Mouse (Mus musculus) R1 (cell line): ENCODE data around the gene Ggact.

Experiments used
- DNase-seq: peaks from one replicate; pipeline ENCODE4 v3.0.0-alpha.2; 2018; ENCODE audit warnings: low read depth, low spot score

Ggact gene

DNA sequence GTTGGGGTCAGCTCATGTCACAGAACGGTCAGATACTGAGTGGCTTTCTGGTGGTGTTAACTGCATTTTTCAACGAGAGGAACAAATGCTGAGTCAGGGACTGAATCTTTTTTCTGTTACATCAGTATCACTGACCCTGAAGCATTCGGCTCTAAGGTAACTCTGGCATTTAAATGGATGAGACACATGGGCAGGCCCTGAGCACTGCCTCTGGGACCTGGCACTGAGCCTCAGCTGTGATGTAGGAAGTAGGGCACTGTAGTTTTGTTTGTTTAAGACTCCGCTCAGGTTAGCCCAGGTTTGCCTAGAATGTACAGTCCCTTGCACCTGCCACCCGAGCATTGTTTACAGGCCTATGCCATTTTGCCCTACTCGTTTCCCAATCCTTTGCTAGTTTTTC is 43.7 kb downstream of the Ggact start:
- no peak for DNase-seq

DNA sequence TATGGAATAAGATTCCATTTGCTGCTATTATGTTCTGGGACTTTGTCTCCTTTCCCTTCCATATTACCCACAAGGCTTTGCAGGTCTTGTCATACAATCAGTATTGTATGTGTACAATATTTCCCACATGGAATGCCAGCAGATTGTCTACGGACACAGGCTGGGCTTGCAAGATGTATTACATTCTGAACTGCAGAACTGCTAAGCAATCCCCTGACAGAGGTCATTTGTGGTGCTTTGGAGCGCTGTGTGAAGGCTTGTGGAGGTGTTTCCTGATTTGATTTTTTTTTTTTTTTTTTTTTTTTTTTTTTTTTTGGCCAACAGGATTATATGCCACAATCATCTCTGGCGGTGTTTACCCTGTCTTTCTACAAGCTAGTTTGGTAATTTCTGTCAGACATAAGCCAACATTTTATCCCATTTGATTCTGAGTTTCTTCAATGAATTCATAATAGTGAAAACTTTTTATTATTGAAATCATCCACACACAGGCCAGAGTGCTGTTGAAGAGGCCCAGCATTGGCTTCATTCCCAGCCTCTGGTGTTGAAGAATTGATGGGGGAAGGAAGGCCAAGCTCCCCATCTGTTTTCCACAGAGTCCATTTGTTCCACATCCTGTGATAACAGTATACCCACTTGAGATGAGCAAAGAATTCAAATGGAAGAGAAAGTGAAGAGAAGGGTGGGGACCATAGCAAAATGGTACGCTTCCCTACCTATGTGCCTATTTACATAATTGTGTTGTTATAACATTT is 45.8 kb downstream of the Ggact start:
- no peak for DNase-seq

DNA sequence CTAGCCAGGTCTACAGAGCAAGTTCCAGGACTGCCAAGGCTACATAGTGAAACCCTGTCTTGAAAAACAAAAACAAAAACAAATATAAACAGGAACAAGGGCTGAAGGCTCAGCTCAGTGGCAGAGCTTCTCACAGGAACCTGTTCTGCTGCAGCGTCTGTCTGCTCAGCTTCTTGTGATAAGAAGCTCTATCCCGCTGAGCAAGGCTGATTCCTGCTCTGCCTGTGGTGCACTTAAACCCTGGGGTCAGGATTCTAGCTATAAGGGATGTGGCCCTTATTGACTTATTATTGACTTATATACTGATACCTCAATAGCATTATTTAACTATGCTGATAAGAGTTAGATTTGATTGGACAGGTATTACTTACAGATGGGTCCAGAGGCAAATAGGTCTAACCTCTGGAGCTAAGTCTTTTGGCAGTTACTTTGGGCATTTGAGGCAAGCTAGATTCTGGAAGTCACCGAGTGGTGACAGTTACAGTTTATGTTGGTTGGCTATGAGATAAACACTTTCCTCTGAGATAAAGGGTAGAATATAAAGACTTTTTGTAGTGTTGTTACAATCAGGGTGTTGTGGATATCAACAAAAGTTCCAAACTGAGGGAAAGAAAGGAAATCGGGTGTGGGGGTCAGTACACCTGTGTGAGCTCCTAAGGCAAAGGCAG is 48.0 kb downstream of the Ggact start:
- DNase-seq = no peak

DNA sequence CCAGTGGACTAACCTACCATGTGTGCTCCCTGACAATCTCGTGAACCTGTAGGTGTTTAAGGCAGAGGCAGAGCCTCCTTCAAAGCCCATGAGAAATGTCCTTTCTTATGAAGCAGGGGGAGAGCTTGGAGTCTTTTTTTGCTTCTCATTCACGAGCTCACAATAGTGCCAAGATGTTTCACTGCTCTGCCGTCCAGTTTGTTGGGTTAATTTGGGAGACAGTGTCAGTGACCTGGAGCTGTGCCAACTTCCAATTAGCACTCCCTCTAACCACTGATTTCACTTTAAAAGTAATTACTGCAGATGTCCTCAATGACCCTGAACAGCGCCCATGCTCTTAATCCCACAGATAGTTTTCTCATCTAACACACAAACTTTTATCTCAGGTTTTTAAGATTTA is 50.9 kb downstream of the Ggact start:
- DNase-seq = no peak

DNA sequence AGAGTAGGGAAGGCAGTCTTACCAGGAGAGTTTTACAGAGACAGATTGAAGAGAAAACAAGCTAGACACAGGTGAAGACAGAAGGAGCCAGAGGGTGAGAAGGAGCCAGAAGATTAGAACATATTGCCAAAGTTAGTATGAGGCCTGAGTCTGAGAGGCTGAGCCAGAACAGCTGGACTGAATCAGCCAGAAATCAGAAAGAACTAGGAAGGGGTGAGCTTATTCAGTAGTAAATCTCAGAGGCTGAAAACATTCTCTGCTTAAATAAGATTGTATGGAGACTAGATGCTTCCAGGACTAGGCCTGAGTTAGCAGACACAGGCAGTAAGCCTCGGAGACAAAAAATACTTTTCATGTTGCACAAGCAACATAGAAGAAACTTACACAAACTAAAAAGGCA is 53.8 kb downstream of the Ggact start:
- no peak for DNase-seq

DNA sequence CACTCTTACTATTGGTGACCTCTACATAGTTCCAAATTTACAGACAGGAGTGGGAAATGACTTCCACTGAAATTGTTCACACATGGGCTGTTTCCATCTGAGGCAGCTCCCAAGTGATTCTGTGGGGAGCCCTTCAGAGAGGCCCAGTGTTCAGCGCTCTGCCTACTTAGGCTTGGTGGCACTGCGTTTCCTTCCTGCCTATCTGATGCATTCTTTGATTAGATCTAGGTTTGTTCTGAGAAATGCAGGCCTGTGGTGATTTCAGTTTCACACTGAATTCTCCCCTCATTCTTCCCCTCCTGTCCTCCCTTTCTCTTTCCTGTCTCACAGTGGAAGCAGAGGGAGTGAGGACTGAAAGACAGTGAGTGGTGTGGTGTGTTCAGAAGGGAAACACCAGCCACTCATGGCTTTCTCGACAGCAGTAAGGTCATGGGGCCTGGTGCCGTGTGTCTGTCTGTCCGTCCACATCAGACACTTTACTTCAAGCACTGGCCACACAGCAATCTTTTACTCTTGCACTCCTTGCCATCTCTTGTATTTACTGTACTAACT is 61.0 kb downstream of the Ggact start:
- no peak for DNase-seq

DNA sequence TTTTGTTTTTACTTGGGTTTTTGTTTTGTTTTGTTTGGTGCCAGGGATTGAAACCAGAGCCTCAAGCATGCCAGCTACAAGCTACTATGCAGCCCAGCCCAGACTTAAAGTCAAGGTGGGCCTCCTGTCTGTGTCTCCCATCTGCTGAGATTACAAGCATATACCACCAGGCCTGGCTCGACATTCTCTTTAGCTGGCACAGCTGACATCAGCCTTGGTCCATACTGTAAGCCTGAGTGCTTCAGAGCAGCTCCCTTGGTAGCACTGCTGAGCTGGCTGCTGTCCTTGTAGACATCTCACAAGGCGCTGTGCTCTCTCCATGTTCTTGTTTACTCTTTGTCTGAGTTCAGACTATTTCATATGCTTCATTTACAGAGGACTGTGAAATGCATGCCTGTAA is 76.5 kb downstream of the Ggact start:
- no peak for DNase-seq

DNA sequence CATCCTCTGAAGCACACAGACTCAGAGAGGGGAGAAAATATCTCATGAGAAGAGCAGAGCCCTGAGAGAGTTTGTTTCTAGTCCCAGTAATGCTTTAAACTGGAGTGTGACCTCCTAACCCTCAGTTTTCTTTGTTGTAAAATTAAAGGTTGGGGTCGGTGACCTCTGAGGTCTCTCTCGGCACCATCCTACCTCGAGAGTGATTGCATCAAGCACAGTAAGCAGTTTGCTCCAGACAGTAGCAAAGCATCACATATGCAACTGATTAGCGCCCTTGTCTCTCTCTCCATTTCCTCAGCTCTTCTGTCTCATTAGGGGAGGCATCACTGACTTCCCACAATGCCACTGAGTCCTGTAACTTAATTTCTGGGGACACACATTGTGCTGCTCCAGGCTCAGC is 77.3 kb downstream of the Ggact start:
- no peak for DNase-seq

DNA sequence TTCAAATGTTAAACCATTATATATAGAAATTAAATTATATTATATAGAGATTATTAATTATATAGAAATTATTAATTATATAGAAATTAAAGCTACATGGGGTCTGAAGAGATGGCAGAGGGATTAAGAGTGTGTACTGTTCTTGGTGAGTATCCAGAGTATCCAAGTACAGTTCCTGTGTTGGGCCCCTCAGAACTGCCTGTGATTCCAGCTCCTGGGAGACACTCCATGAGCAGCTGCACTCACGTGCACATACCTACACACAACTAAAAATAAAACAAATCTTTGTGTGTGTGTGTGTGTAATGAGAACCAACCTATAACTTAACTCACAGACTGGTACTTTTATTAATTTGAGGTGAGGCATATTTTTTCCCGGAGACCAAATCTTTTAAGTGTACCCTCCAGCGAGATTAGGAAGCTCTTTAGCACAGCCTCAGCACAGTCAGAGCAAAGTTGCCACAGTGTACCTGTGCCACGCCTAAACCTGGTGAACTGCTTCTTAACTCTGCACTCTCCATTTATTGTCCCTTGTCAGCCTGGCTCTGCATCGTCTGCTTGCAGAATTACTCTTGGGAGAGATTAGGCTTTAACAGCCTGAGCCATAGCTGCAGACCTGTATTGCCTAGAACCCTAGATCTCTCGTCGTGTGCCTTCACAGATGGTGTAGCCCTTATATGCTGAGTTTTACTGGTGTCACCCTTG is 77.9 kb downstream of the Ggact start:
- no peak for DNase-seq

DNA sequence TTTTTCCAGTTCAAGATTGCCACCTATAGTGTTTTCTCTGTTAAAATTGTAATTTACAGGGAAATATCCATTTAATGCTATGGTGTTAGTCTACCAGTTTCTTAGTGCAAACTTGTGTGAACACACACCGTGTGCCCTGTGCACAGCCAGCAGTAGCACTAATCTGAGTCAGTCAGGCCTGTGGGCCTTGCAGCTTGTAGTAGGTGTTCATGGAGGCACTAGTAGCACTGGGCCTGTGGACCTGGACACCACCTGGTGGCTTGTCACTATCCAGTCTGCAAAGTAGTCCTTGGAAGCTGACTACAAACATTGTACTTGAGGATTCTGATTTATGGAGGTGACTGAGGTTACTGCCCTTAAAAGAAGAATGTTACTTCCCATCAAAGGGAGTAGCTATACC is 78.8 kb downstream of the Ggact start:
- no peak for DNase-seq

DNA sequence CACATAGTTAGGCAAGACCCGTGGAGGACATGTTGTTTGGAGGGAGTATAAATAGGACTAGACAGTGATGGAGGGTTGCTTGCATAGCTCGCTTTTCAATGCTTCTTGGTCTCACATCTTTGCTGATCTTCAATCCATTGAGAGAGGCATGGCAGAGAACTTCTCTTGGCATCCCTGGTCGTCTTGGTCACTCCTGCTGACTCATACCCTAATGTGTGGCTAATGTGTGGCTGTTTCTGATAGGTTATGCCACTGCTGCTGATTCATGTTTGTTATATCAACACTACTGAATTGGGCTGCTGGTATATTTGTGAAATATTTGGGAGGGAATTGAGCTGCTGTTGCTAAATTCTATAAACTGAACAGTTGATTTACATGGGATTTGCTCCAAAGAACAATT is 79.9 kb downstream of the Ggact start:
- no peak for DNase-seq

DNA sequence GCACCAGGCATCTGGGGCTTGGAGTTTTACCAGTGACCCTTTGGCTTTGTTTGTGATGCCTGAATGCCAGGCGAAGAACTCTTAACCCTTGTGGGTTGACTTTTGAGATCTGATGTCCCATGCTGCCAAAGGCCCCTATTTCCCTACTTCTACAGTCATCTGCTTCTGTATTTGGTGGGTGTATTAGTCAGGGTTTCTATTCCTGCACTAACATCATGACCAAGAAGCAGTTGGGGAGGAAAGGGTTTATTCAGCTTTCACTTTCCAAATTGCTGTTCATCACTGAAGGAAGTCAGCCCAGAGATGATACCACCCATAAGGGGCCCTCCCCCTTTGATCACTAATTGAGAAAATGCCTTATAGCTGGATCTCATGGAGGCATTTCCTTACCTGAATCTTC is 83.1 kb downstream of the Ggact start:
- no peak for DNase-seq

DNA sequence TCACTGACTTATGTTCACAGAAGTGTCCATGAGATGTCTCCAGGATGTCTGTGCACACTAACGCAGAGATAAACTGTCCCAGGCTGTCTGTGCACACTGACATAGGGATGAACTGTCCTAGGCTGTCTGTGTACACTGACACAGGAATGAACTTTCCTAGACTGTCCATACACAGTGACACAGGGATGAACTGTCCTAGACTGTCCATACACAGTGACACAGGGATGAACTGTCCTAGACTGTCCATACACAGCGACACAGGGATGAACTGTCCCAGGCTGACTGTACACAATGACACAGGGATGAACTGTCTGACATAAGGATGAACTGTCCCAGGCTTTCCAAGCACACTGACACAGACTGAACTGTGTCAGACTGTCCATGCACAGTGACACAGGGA is 88.1 kb downstream of the Ggact start:
- DNase-seq = no peak

DNA sequence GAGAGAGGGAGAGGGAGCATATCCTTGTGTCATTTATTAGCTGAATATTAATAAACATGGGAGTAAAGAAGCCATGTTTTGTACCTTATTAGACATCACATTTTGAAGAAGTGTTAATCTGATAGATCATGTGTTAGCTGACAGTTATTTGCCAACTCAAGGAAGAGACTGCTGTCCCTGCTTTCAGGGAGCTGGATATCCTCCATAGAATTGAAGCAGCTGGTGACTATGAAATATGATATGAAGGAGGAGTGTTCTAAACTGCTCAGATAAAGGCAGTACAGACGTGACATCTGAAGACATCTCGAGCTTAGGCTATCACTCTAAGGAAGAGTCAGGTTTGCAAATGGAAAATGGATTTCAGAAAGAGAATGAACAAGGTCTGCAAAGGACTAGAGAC is 89.8 kb downstream of the Ggact start:
- no peak for DNase-seq

DNA sequence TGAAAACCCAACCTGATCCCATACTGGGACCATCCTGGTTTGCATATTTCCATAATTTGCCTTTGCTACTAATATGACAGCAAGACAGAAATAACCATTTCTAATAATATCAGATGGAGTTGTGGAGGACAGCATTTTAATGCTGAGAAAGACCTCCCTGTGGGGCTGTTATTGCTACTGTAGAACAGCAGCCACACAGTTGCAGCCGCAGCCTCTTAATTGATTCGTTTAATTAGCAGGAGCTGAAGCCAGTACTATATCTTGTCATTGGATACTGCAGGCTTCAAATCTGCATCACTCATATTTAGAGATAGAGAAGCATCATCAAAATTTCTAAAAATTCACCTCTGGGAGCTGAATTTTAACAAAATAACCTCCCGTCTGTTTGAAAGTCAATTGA is 92.6 kb downstream of the Ggact start:
- no peak for DNase-seq

DNA sequence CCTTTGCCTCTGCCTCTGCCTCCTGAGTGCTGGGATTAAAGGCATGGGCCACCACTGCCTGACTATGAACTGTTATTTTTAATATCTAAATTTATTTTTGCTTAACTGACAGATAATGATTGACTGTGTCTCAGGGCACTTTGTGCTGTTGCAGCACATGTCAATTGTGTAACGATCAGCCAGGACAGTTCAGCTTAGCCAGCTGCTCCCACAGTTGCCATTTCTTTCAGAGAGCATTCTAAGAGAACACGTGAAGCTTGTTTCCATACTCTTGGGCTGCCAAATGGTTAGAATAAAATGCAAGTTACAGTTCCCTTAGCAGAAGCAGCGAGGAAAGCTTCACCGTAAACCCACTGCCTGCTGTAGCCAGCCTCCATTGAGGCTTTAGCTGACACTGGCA is 113.3 kb downstream of the Ggact start:
- no peak for DNase-seq

DNA sequence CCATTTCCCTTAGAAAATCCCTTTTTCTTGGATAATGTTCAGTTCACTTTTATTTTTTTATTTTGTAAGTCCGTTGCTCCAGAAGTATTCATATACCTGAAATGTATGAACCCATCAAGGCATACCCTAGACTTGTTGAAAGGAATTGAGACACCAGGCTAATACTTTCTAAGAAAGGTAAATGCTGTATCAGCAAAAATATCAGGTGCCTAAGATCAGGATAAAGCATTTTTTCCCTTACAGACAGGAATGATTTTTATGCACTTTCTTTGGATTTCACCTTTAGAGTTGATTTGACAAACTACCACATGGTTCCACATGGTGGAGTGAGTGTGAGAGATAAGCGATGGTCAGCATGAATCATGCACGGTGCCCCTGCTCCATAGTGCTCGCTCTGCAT is 120.2 kb downstream of the Ggact start:
- DNase-seq = no peak

DNA sequence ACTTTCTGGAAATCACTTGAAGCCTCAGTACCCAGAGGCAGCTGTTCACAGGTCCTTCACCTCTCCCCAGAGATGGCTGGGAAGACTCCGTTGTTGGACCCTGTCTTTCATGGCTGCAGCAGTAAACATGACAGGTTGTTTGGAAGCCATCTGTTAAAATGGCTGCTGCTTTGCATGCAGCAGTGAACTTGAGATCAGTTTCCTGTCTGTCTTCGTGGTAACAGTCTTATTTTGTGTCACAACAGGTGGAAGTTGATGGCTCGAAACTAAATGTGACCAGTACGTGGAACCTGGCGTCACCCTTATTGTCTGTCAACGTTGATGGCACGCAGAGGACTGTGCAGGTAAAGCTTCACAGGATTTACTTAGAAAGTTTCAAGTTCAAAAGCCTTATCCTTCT is 123.4 kb downstream of the Ggact start:
- DNase-seq = no peak

DNA sequence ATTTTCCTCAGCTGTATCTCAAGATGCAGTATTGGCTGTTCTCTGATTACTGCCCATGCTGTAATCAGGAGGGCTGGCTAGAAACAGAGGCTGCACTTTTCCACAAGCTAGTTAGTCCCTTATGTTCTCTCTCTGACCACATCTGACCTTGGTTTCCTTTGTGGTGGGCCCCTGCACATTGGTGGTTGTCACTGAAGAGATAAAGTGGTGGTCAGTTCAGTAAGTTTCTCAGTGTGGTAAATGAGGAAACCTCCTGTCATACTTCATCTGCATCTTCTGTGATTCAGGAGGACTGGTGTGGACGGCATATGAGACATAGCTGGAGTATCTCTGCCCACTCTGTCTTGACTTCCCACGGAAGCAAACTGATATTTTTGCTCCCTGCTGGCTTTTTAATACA is 125.4 kb downstream of the Ggact start:
- no peak for DNase-seq

DNA sequence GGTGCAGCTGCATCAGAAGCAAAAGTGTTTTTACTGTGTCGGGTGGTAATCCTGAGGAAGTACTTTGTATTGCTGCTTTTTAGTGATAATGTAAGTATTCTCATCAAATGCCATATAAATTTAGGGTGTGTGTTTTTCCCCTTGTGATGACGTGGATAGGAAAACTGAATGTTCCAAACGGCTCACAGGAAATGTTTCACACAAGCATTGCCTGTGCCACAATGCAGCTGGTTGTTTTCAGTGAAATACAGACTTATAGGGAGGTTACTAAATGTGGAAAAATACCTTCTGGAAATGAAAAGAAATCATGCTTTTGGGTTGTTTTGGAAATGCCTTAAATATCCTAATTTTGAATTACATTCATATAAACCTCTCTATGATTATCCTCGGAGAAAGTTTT is 128.9 kb downstream of the Ggact start:
- DNase-seq = no peak

DNA sequence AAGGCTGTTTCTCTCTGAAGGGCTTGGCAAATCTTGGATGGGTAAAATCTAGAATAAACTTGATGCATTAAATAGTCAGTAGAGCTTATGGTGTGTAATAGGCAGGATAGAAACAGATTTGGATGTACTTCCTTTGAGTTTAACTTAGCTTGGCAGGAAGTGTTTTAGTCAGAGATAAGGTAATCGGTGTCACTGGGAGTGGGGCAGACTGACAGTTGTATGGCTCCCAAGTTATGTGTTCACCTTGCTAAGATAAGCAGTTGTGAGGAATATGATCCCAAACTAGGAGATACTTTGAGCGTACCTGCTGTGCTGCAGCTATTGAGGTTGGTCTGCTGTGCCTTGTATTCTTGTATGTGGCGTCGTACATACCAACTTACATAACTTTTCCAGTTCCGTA is 147.1 kb downstream of the Ggact start:
- no peak for DNase-seq
